Mouse (Mus musculus) heart, embryonic 13.5 days (tissue): ENCODE measurements around the gene Lrrc25. TPM values are rescaled to one million over a fixed set of nuclear protein-coding genes. Genes with fewer than 3 reads are reported as not detected.
A peak's percentile ranks its signal among the peaks of the same experiment; 100 is the strongest.

Experiments
- ATAC-seq: fragments of 200-750 bp; cut with Nextera tagmentation; 2 replicates; pipeline ENCODE4 v1.8.0; 2017; ENCODE audit warnings: moderate TSS enrichment; ENCODE audit not compliant: insufficient number of reproducible peaks, low FRiP score, low TSS enrichment; ENCODE audit errors: extremely low read depth
- H3K27ac ChIP-seq: fragments of 300-500 bp; sonication (generic); replicated peaks from 2 replicates; pipeline ENCODE4 v1.5.1; 2015; ENCODE audit warnings: moderate library complexity, mild to moderate bottlenecking, inconsistent platforms
- H3K27me3 ChIP-seq: fragments of 300-500 bp; sonication (generic); replicated peaks from 2 replicates; pipeline ENCODE4 v1.6.1; 2015; ENCODE audit warnings: mild to moderate bottlenecking, inconsistent platforms
- H3K36me3 ChIP-seq: fragments of 300-500 bp; sonication (generic); 2 replicates; pipeline ENCODE4 v1.6.1; 2015; ENCODE audit warnings: mild to moderate bottlenecking, inconsistent platforms
- H3K4me1 ChIP-seq: fragments of 300-500 bp; sonication (generic); 2 replicates; pipeline ENCODE4 v1.6.1; 2015; ENCODE audit warnings: inconsistent platforms
- H3K4me2 ChIP-seq: fragments of 300-500 bp; sonication (generic); 2 replicates; pipeline ENCODE4 v1.6.1; 2015; ENCODE audit warnings: inconsistent platforms, mild to moderate bottlenecking, moderate library complexity
- H3K4me3 ChIP-seq: fragments of 300-500 bp; sonication (generic); 2 replicates; pipeline ENCODE4 v1.5.1; 2015; ENCODE audit warnings: moderate library complexity, mild to moderate bottlenecking, inconsistent platforms
- H3K9ac ChIP-seq: fragments of 300-500 bp; sonication (generic); 2 replicates; pipeline ENCODE4 v1.6.1; 2015; ENCODE audit warnings: inconsistent platforms, mild to moderate bottlenecking, moderate library complexity
- H3K9me3 ChIP-seq: fragments of 300-500 bp; sonication (generic); 2 replicates; pipeline ENCODE4 v1.6.1; 2016; ENCODE audit warnings: inconsistent platforms
- WGBS: fragments of 180-500 bp; shearing (Covaris S2); methylation state at CpG from one replicate; pipeline ENCODE4 v1.1.7; 2015; ENCODE audit warnings: mixed read lengths; 5-methylcytosine and 5-hydroxymethylcytosine counted together
- polyA plus RNA-seq: library from polyadenylated mRNA; unstranded; fragments of >200 nt; fragmentation: Nextera tagmentation; extraction: Ambion mirVana; gene quantifications from 2 replicates; pipeline ENCODE4 v1.2.1, GENCODE M21; 2015

The Lrrc25 gene
- polyA plus RNA-seq, 1 experiment from 2014 or later = 2.7 TPM

DNA sequence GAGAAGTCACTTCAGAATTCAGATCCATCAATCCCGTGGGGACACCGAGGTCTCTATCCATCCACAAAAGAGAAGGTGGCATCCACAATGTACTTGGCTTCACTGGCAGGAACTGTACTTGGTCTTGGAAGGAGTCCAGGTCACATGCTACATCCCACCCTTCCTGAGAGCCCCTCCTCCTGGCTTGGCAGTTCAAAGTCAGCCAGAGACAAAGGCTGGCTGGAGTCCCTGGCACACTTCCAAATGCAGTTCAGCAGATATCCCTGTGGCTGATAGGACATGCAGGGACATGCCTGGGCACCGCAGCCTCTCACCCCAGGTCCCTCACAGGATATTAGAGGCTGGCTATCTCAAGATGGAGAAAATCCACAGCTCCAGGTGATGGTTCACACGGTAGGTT, 33.4 kb downstream of the Lrrc25 start:
- Histone ChIP-seq H3K27me3 (no peaks in the 10 kb centered on the region), H3K4me1 (peaks cover 52% of the 10 kb centered on the region), H3K27ac (peak overlapping the region; percentile 89), H3K9ac (peak overlapping the region; percentile 64), H3K9me3 (no peaks in the 10 kb centered on the region), H3K4me3 (no peak overlapping the region), H3K4me2 (0 out of 2 replicates have a peak overlapping the region, but pooled peaks have one; percentile 0), H3K36me3 (peaks cover 46% of the 10 kb centered on the region)
- 20% methylated on average over 4 of the region's 4 CpGs for WGBS
- ATAC-seq = peak; percentile 67

DNA sequence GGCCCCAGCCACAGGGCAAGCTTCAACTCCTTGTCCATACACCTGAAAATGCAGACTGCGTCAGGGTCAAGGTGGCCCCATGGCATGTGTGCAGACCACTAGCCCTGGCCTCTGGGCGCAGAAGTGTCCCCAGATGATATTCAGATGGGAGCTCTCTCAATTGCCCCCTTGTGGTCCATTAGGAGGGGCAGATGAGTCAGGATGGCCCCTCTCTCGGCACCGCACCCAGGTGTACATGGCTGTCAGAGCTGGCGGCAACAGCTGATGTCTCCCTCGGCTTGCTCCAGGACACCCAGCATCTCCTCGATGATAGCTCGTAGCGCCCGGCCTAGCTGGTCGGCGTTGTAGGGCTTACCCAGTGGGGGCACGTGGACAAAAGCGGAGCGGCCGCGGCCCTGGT, 34.4 kb downstream of the Lrrc25 start:
- 93% methylated on average over 17 of the region's 17 CpGs for WGBS
- peak overlapping the region; percentile 89 for H3K27ac ChIP-seq

DNA sequence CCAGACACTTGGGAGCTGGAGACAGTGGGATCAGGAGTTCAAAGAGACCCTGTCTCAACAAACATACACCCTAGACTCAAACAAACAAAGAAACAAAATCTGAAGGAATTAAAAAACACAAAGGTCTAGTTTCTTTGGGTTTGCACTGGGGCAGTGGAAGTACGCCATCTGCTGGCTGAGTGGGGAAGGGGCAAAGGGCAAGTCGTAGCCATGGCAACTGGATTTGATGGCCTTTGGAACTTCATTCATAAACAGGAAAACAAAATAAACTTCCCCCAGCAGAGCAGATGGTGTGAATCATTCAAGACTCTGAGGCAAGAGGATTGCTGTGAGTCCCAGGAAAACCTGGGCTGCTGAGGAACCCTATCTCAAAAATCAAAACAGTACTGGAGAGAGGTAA, 37.3 kb downstream of the Lrrc25 start:
- H3K36me3 ChIP-seq = peaks cover 80% of the 10 kb centered on the region

More for the DNA sequence above, 34.4 kb downstream of the Lrrc25 start:
- Histone ChIP-seq H3K4me1 (peaks cover 52% of the 10 kb centered on the region), H3K9ac (peak overlapping the region; percentile 64; the same call in 1 of the 2 replicates), H3K4me2 (no peak overlapping the region), H3K27me3 (no peaks in the 10 kb centered on the region), H3K36me3 (peaks cover 56% of the 10 kb centered on the region), H3K4me3 (no peak overlapping the region), H3K9me3 (no peaks in the 10 kb centered on the region)
- no peak for ATAC-seq

DNA sequence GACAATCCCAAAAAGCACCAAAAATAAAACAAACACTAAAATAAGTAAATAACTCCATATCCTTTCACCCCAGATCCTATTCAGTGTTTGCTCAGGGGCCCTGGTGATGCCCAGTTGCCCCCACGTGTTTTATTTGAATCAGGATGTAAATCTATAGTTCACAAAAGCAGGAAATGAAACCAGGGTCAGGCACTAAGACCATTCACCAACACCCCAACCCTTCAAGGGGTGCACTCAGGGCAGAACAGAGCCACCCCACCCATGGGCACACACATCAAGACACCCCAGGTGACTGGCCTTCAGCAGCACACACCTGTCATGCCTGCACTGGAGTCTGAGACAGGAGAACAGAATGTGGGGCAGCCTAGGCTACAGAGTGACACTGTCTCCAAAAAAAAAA, 38.2 kb downstream of the Lrrc25 start:
- Histone ChIP-seq H3K4me3 (no peak overlapping the region), H3K27ac (no peak overlapping the region), H3K9ac (no peak overlapping the region), H3K27me3 (no peaks in the 10 kb centered on the region), H3K9me3 (no peaks in the 10 kb centered on the region), H3K36me3 (peaks cover 72% of the 10 kb centered on the region), H3K4me1 (peaks cover 31% of the 10 kb centered on the region), H3K4me2 (no peak overlapping the region)
- 50% methylated on average over 1 of the region's 1 CpGs for WGBS
- no peak for ATAC-seq

More for the DNA sequence above, 37.3 kb downstream of the Lrrc25 start:
- Histone ChIP-seq H3K4me1 (peaks cover 32% of the 10 kb centered on the region), H3K27ac (no peak overlapping the region), H3K4me3 (no peak overlapping the region), H3K27me3 (no peaks in the 10 kb centered on the region), H3K4me2 (no peak overlapping the region), H3K9me3 (no peaks in the 10 kb centered on the region), H3K9ac (no peak overlapping the region)
- 47% methylated on average over 2 of the region's 2 CpGs for WGBS
- ATAC-seq = no peak

DNA sequence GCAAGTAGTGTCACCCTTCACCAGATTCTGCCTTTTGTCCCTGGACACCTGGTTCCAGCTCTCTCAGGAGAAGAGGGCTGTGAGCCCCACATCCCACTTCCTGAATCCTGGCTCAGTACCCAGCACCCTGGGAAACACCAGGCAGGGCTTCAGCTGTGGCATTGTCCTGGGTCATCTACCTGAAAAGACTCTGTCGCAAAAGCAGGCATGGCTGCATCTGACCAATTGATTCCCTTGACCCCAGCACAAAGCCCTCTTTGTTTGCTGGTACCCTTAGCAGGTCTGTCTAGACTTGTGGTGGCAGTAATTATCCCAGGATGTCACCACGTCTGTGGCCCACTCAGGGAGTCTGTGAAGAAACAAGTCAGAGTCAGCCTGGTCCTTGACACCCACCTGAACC, 39.5 kb downstream of the Lrrc25 start:
- Histone ChIP-seq H3K9ac (no peak overlapping the region), H3K36me3 (peaks cover 66% of the 10 kb centered on the region), H3K4me3 (no peak overlapping the region), H3K27ac (no peak overlapping the region), H3K4me1 (peaks cover 23% of the 10 kb centered on the region), H3K4me2 (no peak overlapping the region), H3K9me3 (no peaks in the 10 kb centered on the region), H3K27me3 (no peaks in the 10 kb centered on the region)
- 73% methylated on average over 2 of the region's 2 CpGs for WGBS
- no peak for ATAC-seq

DNA sequence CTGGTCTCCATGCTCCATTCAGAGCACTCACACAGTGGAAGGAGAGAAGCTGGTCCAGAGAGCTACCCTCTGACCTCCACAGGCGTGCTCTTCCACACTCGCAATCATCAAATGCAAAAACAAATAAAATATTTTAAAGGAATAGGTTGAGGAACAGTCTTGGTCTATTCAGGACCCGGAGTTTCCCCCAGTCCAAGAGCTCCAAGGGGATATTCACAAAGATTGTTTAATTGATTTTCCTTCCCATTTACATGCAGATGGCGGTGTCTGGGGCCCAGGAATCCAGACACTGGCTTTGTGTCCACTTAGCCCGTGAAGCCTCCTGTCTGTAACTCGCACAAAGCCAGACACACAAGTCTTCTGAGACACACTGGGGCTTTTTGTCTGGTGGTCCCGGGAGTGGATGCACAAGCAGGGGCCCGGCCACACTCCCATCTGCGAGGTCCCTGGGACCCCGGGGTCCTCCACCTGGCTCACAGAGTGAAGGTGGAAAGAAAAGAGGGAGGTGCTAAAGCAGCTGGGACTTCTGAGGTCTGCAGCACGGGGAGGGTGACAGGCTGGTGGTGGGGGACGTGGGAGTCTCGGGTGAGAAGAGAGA, 40.3 kb downstream of the Lrrc25 start:
- Histone ChIP-seq H3K27me3 (no peaks in the 10 kb centered on the region), H3K27ac (no peak overlapping the region), H3K9ac (no peak overlapping the region), H3K4me1 (peaks cover 25% of the 10 kb centered on the region), H3K4me3 (no peak overlapping the region), H3K9me3 (no peaks in the 10 kb centered on the region), H3K4me2 (no peak overlapping the region), H3K36me3 (peaks cover 58% of the 10 kb centered on the region)
- no peak for ATAC-seq
- 76% methylated on average over 13 of the region's 13 CpGs for WGBS

DNA sequence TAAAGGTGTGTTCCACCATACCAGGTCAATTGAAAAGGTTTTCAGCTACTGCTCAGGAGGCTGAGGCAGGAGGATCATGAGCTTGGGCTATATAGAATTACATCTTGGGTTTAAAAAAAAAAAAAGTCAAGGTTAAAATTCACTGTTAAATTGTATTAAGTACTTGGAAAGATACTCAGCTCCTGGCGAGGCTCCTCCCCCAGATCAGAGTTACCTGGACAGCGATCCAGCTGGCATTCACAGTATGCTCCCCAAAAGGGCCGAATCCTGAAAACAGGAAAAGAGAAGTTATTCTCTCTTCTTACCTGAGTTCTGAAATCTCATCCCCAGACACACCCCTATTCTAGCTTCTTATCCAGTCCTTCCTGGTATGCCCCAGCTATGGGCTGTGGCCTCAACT, 41.3 kb downstream of the Lrrc25 start:
- H3K9me3 ChIP-seq = no peaks in the 10 kb centered on the region
- H3K27ac ChIP-seq = no peak overlapping the region
- 88% methylated on average over 3 of the region's 3 CpGs for WGBS
- H3K4me3 ChIP-seq = no peak overlapping the region
- H3K9ac ChIP-seq = no peak overlapping the region
- H3K4me2 ChIP-seq = no peak overlapping the region
- peaks cover 25% of the 10 kb centered on the region for H3K4me1 ChIP-seq
- no peaks in the 10 kb centered on the region for H3K27me3 ChIP-seq
- ATAC-seq = no peak
- H3K36me3 ChIP-seq = peaks cover 48% of the 10 kb centered on the region

DNA sequence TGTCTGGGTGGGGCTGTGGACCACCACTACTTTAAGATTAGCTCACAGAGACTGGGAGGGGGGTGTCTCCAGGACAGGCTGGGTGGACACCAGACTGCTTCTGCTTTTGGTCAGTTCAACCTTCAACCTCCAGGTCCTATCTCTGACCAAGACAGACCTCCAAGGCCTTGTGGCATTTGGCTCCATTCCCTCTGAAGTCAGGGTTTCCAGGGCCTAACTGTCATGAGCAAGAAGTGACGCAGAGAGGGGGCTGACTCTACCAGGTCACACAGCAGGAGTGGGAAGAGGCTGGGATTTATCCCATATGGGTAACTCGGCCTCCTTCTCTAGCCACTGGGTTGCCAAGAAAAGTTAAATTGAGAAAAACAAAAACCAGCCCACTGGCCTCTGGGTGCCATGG, 41.8 kb downstream of the Lrrc25 start:
- H3K4me3 ChIP-seq = peak overlapping the region; percentile 82; the same call in 1 of the 2 replicates

DNA sequence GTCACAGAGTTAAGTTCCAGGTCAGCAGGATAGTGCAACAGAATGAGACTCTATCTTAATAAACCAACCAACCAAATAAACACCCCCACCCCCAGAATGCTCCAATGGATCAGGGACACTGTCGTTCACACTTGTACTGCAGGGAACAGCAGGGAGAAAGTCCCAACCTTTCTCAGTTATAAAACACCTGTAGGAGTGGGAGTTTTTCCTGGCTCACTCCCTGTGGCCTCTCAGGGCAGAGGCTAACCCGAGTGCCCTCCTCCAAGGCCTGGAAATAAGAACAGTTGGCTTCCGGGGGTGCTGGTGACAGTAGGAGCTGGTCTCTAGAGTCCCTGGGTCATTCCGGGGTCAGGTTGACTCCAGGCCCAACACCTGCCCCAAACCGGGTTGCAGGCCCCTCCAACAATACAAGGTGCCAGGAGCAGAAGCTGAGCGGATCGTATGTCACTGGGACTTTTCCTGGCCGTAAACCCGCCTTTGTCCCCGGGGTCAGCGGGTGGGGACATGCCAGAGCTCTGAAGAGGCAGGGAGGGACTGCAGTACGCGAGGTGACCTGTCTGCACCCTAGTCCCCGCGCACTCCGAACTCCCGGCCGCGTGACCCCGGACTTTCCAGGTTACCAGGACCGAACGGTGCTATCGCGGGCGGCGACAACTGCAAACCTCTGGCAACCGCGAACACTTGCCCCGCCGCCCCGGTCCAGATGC, 43.1 kb downstream of the Lrrc25 start:
- Histone ChIP-seq H3K4me1 (peaks cover 25% of the 10 kb centered on the region), H3K27ac (peak overlapping the region; percentile 85), H3K27me3 (no peaks in the 10 kb centered on the region), H3K4me3 (peak overlapping the region; percentile 82), H3K4me2 (peak overlapping the region; percentile 97), H3K9me3 (no peaks in the 10 kb centered on the region), H3K36me3 (peaks cover 36% of the 10 kb centered on the region), H3K9ac (peak overlapping the region; percentile 91)
- peak; percentile 29 for ATAC-seq
- WGBS = 1% methylated on average over 31 of the region's 31 CpGs

More for the DNA sequence above, 41.8 kb downstream of the Lrrc25 start:
- Histone ChIP-seq H3K36me3 (peaks cover 43% of the 10 kb centered on the region), H3K4me2 (peak overlapping the region; percentile 97), H3K9me3 (no peaks in the 10 kb centered on the region), H3K27me3 (no peaks in the 10 kb centered on the region), H3K27ac (no peak overlapping the region), H3K4me1 (peaks cover 25% of the 10 kb centered on the region), H3K9ac (peak overlapping the region; percentile 91)
- 82% methylated on average over 2 of the region's 2 CpGs for WGBS
- ATAC-seq = no peak

DNA sequence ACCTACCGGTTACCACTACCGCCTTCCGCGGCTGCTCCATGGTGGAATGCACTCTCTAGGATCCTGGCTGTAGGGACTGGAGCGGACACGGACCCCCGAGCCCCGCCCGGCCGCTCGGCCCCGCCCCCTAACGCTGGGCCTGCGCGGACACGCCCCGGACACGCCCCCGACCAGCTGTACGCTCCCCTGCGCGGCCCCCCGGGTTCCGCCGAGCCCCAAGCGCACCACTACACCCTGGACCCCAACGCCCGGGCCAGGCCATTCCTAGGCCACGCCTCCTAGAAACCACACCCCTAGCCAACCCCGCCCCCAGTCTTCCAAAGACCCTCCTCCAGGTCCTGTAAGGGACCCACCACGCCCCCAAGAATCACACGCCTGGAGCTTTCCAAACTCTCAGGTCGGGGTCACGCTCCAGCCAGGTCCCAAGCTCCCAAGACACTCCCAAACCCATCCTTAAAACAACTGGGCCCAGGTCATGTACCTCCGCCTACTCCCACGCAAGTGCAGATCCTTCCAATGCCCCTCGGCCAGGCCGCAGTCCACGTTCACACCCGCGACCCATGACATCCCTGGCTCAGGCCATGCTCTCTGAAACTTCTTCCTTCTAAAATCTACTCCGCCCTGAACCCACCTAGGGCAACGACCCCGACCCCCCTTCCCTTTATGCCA, 43.8 kb downstream of the Lrrc25 start:
- under 1% methylated on average over 44 of the region's 44 CpGs for WGBS
- Histone ChIP-seq H3K27ac (peak overlapping the region; percentile 85), H3K4me3 (peak overlapping the region; percentile 82), H3K4me1 (peaks cover 25% of the 10 kb centered on the region), H3K9me3 (no peaks in the 10 kb centered on the region), H3K9ac (peak overlapping the region; percentile 91), H3K36me3 (peaks cover 30% of the 10 kb centered on the region), H3K4me2 (peak overlapping the region; percentile 97), H3K27me3 (no peaks in the 10 kb centered on the region)
- ATAC-seq = peak; percentile 96

DNA sequence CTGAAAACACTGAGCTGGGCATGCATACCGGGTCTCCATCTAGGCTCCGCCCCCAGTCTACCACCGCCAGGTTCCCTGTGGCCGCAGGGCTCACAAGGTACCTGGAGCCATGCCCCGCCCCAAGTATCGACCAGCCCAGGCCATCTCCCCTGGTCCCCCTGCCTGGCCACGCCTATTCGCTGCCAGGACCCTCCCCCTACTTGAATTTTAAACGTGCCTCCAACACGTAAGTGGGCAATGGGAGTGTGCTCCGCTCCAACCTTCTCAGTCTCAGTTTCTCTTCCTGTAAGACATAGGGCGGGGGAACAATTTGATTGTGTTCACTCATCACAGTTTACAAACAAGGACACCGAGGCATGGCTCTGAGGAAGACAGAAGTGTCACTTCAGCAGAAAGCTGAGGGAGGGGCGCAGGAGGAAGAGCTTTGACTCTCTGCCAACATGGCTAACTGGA, 44.3 kb downstream of the Lrrc25 start, which contains the start of gene Pgpep1:
Pgpep1 (minus strand) TSS at position 116 of the 453 bp plus-strand sequence.
- ATAC-seq = peak; percentile 59
- WGBS = under 1% methylated on average over 14 of the region's 14 CpGs
- H3K4me3 ChIP-seq = peak within 1 kb of the TSS; percentile 82
- H3K27ac ChIP-seq = peak within 1 kb of the TSS; percentile 85
- H3K36me3 ChIP-seq = peaks cover 24% of the 10 kb centered on the region
- peak within 1 kb of the TSS; percentile 91 for H3K9ac ChIP-seq
- H3K4me1 ChIP-seq = peaks cover 25% of the 10 kb centered on the region
- peak within 1 kb of the TSS; percentile 97 for H3K4me2 ChIP-seq
- H3K9me3 ChIP-seq = no peaks in the 10 kb centered on the region
- H3K27me3 ChIP-seq = no peaks in the 10 kb centered on the region
